Mouse (Mus musculus): Measurements from ENCODE around the gene Defb19. TPM values are rescaled to one million over a fixed set of nuclear protein-coding genes. Genes with fewer than 3 reads are reported as not detected.

Defb19 gene
- total RNA-seq (2012; rRNA removed), result not detected in 2 replicates

- H3K9ac ChIP-seq (ENCODE audit: insufficient read depth, low read depth, low read length, poor library complexity, severe bottlenecking), result no peak within 1 kb of the TSS
- H3K4me1 ChIP-seq (ENCODE audit: control insufficient read depth in 2 of 2, insufficient read depth in 2 of 2, low read length in 2 of 2, poor library complexity in 1 of 2), result no peaks in the 10 kb centered on the region
- in situ Hi-C loops (cut with MboI; ENCODE audit: low sequenced_read_pairs in 2 of 2, unreplicated experiment in 2 of 2), result no loop called here
- no peak within 1 kb of the TSS for H3K27ac ChIP-seq (ENCODE audit: insufficient read depth, low read depth, low read length, poor library complexity, severe bottlenecking)
- H3K4me3 ChIP-seq (ENCODE audit: insufficient read depth in 1 of 2, low read depth in 1 of 2, low read length in 2 of 2, poor library complexity in 1 of 2, severe bottlenecking in 1 of 2), result no peak within 1 kb of the TSS
- no peaks in the 10 kb centered on the region for H3K36me3 ChIP-seq (ENCODE audit: control insufficient read depth, insufficient read depth, low read length, poor library complexity, severe bottlenecking)
- H3K9me3 ChIP-seq (ENCODE audit: control insufficient read depth, insufficient read depth, low read depth, low read length), result no peaks in the 10 kb centered on the region
- no peak for TF ChIP-seq ZNF384 (IDR thresholded peaks at IDR 0.05; ENCODE audit: low read depth, low read length)
- no peak for TF ChIP-seq ZC3H11A (IDR thresholded peaks at IDR 0.05; ENCODE audit: borderline replicate concordance, low read depth, low read length)
- DNase-seq (ENCODE audit: low read depth, low spot score), result no peak
Measured at GRCm38 (mm10) chr2:152580107-152580506, at the start of gene Defb19. Defb19 (minus strand) TSS chr2:152580312.

- no peak overlapping the region for H3K9ac ChIP-seq (ENCODE audit: insufficient read depth, low read depth, low read length, poor library complexity, severe bottlenecking)
- H3K27ac ChIP-seq (ENCODE audit: insufficient read depth, low read depth, low read length, poor library complexity, severe bottlenecking), result no peak overlapping the region
- H3K36me3 ChIP-seq (ENCODE audit: control insufficient read depth, insufficient read depth, low read length, poor library complexity, severe bottlenecking), result no peaks in the 10 kb centered on the region
- H3K4me1 ChIP-seq (ENCODE audit: control insufficient read depth in 2 of 2, insufficient read depth in 2 of 2, low read length in 2 of 2, poor library complexity in 1 of 2), result peaks cover 0 to 3% of the 10 kb centered on the region in 2 experiments; a peak in 1 of 4 replicates
- DNase-seq (ENCODE audit: low read depth, low spot score), result no peak
- in situ Hi-C loops (cut with MboI; ENCODE audit: low sequenced_read_pairs in 2 of 2, unreplicated experiment in 2 of 2), result no loop called here
- H3K9me3 ChIP-seq (ENCODE audit: control insufficient read depth, insufficient read depth, low read depth, low read length), result no peaks in the 10 kb centered on the region
- H3K4me3 ChIP-seq (ENCODE audit: insufficient read depth in 1 of 2, low read depth in 1 of 2, low read length in 2 of 2, poor library complexity in 1 of 2, severe bottlenecking in 1 of 2), result no peak overlapping the region
- TF ChIP-seq HCFC1 (IDR thresholded peaks at IDR 0.05; ENCODE audit: borderline replicate concordance, insufficient read depth, low read length) (no peak), ZNF384 (IDR thresholded peaks at IDR 0.05; ENCODE audit: low read depth, low read length) (no peak), ZC3H11A (IDR thresholded peaks at IDR 0.05; ENCODE audit: borderline replicate concordance, low read depth, low read length) (no peak), MAFK (IDR thresholded peaks at IDR 0.05; ENCODE audit: insufficient read depth, low read depth, low read length) (no peak), CHD2 (IDR thresholded peaks at IDR 0.05; ENCODE audit: low read depth, low read length) (no peak)
Measured at GRCm38 (mm10) chr2:152629904-152630303, 49.8 kb upstream of the Defb19 start.

- 0 out of 4 replicates have a peak, but pooled peaks cover 0 to 3% of the 10 kb centered on the region in 2 experiments for H3K4me1 ChIP-seq (ENCODE audit: control insufficient read depth in 2 of 2, insufficient read depth in 2 of 2, low read length in 2 of 2, poor library complexity in 1 of 2)
- DNase-seq (ENCODE audit: low read depth, low spot score), result no peak
- H3K4me3 ChIP-seq (ENCODE audit: insufficient read depth in 1 of 2, low read depth in 1 of 2, low read length in 2 of 2, poor library complexity in 1 of 2, severe bottlenecking in 1 of 2), result no peak overlapping the region
- TF ChIP-seq HCFC1 (IDR thresholded peaks at IDR 0.05; ENCODE audit: borderline replicate concordance, insufficient read depth, low read length) (no peak), ZNF384 (IDR thresholded peaks at IDR 0.05; ENCODE audit: low read depth, low read length) (no peak), CHD2 (IDR thresholded peaks at IDR 0.05; ENCODE audit: low read depth, low read length) (no peak), ZC3H11A (IDR thresholded peaks at IDR 0.05; ENCODE audit: borderline replicate concordance, low read depth, low read length) (no peak), MAFK (IDR thresholded peaks at IDR 0.05; ENCODE audit: insufficient read depth, low read depth, low read length) (no peak)
- no peak overlapping the region for H3K9ac ChIP-seq (ENCODE audit: insufficient read depth, low read depth, low read length, poor library complexity, severe bottlenecking)
- no peaks in the 10 kb centered on the region for H3K9me3 ChIP-seq (ENCODE audit: control insufficient read depth, insufficient read depth, low read depth, low read length)
- no peaks in the 10 kb centered on the region for H3K36me3 ChIP-seq (ENCODE audit: control insufficient read depth, insufficient read depth, low read length, poor library complexity, severe bottlenecking)
- no peak overlapping the region for H3K27ac ChIP-seq (ENCODE audit: insufficient read depth, low read depth, low read length, poor library complexity, severe bottlenecking)
- in situ Hi-C loops (cut with MboI; ENCODE audit: low sequenced_read_pairs in 2 of 2, unreplicated experiment in 2 of 2), result no loop called here
Measured at GRCm38 (mm10) chr2:152629239-152629638, 49.1 kb upstream of the Defb19 start.

- no peaks in the 10 kb centered on the region for H3K36me3 ChIP-seq (ENCODE audit: control insufficient read depth, insufficient read depth, low read length, poor library complexity, severe bottlenecking)
- no peak overlapping the region for H3K9ac ChIP-seq (ENCODE audit: insufficient read depth, low read depth, low read length, poor library complexity, severe bottlenecking)
- no peaks in the 10 kb centered on the region for H3K9me3 ChIP-seq (ENCODE audit: control insufficient read depth, insufficient read depth, low read depth, low read length)
- TF ChIP-seq MAFK (IDR thresholded peaks at IDR 0.05; ENCODE audit: insufficient read depth, low read depth, low read length), result no peak
- TF ChIP-seq ZC3H11A (IDR thresholded peaks at IDR 0.05; ENCODE audit: borderline replicate concordance, low read depth, low read length), result no peak
- TF ChIP-seq HCFC1 (IDR thresholded peaks at IDR 0.05; ENCODE audit: borderline replicate concordance, insufficient read depth, low read length), result no peak
- TF ChIP-seq CHD2 (IDR thresholded peaks at IDR 0.05; ENCODE audit: low read depth, low read length), result no peak
- no peak overlapping the region for H3K27ac ChIP-seq (ENCODE audit: insufficient read depth, low read depth, low read length, poor library complexity, severe bottlenecking)
- H3K4me3 ChIP-seq (ENCODE audit: insufficient read depth in 1 of 2, low read depth in 1 of 2, low read length in 2 of 2, poor library complexity in 1 of 2, severe bottlenecking in 1 of 2), result no peak overlapping the region
- H3K4me1 ChIP-seq (ENCODE audit: control insufficient read depth in 2 of 2, insufficient read depth in 2 of 2, low read length in 2 of 2, poor library complexity in 1 of 2), result 0 out of 4 replicates have a peak, but pooled peaks cover 0 to 3% of the 10 kb centered on the region in 2 experiments
- DNase-seq (ENCODE audit: low read depth, low spot score), result no peak
- in situ Hi-C loops (cut with MboI; ENCODE audit: low sequenced_read_pairs in 2 of 2, unreplicated experiment in 2 of 2), result no loop called here
Measured at GRCm38 (mm10) chr2:152628066-152628465, 48.0 kb upstream of the Defb19 start.

All from ES-E14 (cell line).